Mouse (Mus musculus) embryo, embryonic 10 days (tissue): ENCODE measurements around the gene Syncrip.

ENCODE experiments used
- DNase-seq: peaks from one replicate; pipeline ENCODE4 v3.0.0-alpha.2; 2015; ENCODE audit warnings: low spot score

The Syncrip gene

DNA sequence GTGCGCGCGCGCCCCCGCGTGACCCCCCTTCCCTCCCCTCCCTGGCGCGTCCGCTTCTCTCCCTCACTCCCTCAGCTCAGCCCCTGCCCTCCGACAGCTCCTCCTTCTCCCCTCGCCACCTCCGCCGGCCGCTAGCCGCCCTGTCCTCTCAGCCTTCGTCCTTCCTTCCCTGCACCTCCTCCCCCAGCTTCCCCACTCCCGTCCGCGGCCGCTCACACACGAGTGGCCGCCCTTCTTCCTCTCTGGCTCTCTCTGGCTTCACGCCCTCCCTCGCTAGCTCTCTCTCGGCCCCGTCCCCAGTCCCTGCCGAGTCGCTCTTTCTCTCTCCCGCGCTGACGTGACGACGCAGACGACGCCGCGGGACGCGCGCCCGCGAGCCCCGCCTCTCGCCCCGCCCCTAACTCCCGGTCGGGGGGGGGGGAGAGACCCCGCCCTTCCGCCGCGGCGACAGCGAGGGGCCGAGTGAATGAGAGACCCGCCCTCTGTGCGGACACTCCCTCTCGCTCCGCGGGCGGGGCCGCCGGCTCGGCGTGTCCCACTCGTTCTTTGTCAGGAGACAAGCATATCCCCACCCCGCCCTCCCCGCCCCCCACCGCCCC is at the start of gene Syncrip:
Gene Syncrip, minus strand, starts transcription at position 345 of the 599 bp plus-strand sequence.
- DNase-seq, result peak; percentile 92

DNA sequence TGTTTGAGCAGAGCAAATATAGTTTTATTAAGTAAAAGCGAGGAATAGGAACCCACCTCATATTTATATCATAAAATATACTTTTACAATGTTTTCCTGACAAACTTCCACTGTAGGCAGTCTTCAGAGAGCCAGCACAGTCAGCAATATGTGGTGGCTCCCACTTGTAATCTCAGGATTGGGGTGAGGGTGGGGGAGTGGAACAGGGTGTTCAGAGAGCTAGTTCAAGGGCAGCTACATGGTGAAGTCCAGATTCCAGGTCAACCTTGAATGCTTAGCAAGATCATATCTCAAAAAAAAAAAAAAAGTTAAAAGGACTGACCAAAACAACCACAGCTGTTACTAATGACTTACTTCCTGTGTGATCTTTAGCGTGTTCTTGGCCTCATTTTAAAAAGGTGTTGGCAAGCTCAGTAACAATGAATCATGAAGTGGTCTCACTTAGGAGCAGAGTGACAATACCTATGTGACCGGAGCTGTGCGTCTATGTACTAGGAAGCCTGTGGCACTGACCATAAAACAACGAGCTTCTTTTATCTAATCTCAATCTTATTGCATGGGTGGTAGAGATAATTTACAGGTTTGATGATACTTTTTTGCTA is 47.7 kb upstream of the Syncrip start:
- DNase-seq, result no peak

DNA sequence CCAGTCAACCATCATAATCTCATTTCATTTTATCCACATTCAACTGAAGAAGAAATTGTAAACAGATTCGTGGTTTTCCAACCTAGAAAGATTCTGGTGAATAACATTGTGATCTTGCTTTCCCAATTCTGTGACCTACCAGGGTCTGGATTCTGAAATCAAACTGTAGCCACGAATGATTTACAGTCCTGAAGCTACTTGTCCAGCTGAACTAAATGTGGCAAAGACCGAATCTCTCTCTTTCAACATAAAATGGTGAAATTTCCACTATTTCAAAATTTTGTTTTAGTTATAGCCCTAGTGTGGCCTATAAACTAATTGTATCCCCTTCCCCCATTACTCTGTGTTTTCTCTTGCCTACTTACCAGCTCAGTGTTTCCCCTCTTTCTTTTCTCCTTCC is 47.2 kb upstream of the Syncrip start:
- DNase-seq, result no peak

DNA sequence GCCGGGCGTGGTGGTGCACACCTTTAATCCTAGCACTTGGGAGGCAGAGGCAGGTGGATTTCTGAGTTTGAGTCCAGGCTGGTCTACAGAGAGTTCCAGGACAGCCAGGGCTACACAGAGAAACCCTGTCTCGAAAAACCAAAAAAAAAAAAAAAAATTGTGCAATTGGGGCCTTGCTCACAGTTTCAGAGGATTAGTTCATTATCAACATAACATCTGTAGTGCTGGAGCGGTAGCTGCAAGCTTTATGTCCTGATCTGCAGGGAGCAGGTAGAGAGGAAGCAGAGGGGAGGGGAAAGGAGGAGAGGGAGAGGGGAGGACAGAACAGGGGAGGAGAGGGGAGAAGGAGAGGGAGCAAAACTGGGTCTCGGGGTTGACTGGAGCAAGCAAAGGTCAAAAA is 46.4 kb upstream of the Syncrip start:
- DNase-seq, result no peak

DNA sequence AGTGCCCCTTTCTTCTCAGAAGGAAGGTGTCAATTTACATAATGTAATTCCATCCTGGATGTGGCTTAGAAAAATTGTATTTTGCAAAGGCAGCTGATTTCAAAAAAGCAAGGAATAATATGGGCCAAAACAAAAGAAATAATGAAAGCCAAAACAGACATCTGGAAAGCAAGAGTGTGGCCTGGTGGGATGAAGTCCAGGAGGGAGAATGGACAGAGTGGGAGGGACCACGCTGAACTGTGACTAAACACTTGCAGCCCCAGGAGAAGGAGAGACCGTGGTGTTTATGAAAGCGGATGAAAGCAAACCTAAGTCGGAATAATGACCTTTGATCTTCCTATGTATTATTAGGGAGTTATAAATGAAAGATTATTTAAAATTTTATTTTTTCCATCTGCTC is 45.6 kb upstream of the Syncrip start:
- peak; percentile 2 for DNase-seq

DNA sequence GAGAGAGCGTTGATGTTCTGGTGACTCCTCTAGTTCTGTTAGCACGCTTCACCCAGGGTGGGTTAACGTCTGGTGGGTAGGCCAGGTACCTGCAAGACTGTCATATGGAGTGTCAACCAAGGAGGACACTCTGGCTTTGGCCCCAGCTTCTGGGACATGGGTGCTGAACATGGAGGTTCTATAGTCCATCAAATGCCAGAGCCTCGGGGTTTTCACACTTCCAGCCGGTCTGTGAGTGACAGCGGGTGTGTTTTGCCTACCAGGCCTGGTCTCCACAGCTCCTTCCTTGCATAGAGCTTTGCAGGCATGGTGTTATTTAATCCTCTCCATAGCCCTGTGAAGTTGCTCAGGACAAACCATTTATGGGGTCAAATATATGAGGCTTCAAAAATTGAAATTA is 43.0 kb upstream of the Syncrip start:
- DNase-seq, result peak; percentile 3

DNA sequence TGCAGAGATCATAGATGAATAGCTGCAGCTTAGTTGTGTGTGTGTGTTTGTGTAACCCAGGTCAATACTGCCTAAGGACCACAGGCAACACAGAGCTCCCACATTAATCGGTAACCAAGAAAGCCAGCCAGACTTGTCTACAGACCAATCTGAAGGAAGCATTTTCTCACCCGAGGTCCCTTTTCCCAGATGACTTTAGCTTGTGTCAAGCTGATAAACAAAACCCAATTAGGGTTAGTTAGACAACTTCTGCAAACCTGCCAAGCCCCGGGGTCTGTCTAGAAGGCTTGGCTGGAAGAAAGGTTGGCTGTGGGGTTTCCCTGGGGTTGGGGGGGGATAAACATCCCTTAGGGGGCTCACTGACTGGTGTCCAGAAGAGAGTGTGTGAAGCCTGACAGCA is 42.4 kb upstream of the Syncrip start:
- DNase-seq, result peak; percentile 3

DNA sequence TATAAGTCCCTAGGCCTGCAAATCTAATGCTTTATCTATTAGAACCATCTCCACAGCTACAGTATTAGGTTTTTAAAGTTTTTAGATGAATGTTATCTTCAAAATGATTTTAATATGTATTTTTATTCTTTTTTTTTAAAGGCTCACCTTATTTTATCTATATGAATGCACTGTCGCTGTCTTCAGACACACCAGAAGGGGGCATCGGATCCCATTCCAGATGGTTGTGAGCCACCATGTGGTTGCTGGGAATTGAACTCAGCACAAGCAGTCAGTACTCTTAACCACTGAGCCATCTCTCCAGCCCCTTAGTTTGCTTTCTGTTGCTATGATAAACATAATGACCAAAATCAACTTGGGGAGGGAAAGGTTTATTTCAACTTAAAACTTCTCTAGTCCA is 42.0 kb upstream of the Syncrip start:
- DNase-seq, result peak; percentile 1

DNA sequence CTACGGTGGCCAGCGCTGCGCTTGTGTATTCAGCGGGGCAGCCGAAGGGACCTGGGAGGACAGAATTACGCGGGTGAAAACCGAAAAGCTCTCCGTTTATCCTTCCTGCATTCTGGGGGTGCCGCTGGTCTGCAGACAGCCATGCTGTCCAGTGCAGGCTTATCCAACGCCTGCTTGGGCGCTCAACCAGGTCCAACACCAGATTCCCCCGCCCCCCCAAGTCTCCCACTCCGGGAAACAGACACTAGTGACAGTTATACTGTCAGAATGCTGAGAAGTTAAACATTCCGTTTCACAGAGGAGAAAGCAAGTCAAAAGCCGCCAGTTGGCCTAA is 40.9 kb upstream of the Syncrip start:
- no peak for DNase-seq

DNA sequence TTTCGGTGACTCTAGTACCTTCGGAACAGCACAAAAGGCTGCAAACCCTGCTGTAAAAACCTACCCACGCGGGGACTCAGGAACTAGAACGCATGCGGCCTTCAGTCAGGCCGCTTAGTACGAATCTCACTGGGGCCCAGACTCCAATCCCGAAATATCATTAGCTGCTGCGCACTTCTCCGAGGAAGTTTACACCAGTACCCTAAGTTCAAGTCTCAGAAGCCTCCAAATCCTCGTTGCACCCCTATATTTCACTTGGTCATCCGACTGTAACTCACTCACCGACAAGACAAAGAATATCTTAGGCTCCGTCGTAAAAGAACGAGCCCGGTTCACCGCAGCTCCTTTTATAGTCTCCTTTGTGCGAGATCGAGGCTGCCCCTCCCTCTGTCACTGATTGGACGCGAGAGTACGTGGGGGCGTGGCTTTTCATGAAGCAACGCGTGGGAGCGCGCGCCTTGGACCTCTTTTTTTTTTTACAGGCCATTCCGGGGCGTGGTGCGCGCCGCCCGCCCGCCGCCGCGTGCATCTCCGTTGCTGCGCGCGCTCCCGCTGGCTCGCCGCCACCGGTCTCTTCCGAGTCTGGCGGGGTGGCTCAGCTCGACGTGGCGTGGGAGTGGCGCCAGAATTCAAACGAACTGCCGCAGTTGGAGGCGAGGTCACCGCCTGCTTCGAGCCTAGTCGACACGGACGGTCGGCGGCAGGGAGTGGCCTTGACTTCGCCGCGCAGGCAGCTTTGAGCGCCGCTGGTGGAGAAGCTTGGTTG is 40.4 kb upstream of the Syncrip start:
- DNase-seq, result peak; percentile 99

DNA sequence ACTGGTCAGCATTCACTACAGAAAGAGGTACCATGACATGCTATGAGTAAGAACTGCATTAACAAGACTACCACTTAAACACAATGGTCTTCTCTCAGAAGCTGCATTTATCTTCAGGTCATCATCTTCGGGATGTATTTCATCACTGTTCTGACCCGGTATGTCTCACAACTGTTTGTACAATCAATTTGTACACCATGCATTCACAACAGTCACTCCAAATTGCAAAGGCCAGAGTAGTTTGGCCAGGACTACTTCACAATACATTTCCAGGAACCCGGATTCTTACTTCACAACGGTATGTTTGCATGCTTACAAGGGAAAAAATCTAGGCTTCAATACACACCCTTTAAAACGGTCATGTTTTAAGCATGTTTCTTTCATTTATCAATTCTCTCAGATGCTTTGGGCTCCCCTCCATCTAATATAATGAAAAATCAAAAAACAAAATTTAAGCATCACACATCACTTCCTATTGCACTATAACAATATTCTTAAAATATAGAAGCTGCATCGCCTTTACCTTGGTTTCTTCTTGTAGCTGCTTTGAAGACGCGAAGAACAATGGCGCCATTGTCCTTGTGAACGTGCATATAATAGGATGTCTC is 39.7 kb upstream of the Syncrip start:
- DNase-seq, result peak; percentile 36

DNA sequence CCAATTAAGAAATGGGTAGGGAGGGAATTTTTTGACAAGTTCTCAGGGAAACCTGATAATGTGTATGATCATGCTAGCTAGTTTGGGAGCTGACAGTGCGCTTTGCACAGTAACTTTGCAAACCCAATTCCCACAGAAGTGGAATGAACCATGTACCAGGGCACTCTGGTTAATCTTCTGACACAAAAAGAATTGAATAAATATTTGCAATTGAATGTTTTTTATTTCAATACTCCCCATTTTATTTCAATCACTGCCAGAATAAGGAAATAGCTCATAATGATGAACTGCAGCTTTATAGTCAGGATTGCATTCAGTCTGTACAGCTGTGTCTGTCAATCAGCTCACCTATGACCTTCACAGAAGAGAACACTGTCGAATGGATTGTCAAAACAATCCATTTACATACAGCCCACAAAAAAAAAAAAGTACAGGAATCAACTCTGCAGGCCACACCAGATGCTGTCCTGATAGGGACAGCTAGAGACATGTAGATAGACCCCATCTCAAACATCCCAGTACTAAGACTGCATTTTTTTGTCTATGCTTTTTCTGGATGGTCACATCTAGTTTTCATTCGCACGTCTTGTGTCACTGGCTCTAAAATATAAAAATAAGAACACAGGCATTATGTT is 38.6 kb upstream of the Syncrip start:
- peak; percentile 42 for DNase-seq

DNA sequence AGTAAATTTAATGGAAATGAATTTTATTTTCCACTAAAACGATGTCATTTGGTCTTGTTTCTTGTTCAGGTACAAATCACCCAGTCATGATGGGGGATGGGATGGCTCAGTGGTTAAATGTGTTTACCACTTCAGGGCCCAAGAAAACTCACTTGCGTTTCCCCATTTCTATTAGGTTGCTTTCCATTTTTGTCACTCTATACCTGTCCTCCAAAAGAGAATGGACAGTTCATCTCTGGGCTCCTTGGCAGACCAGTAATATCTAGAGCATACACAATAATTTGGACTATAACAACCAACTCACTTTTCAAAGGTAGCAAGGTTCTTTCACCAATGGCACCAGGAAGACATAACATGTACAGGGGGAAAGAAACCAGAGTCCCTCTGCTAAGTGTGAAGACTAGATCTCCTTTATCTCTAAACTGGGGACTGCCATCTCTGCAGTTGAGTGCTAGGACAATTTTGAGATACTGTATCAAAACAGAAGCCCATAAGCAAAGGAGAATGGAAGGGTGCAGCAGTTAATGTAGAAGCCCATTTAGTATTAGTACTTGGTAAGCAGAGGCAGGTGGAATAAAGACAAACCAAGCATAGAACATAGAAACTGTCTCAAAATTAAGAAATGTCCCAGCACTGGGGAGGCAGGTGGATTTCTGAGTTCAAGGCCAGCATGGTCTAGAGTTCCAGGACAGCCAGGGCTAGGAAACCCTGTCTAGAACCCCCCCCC is 37.9 kb upstream of the Syncrip start:
- peak; percentile 54 for DNase-seq

DNA sequence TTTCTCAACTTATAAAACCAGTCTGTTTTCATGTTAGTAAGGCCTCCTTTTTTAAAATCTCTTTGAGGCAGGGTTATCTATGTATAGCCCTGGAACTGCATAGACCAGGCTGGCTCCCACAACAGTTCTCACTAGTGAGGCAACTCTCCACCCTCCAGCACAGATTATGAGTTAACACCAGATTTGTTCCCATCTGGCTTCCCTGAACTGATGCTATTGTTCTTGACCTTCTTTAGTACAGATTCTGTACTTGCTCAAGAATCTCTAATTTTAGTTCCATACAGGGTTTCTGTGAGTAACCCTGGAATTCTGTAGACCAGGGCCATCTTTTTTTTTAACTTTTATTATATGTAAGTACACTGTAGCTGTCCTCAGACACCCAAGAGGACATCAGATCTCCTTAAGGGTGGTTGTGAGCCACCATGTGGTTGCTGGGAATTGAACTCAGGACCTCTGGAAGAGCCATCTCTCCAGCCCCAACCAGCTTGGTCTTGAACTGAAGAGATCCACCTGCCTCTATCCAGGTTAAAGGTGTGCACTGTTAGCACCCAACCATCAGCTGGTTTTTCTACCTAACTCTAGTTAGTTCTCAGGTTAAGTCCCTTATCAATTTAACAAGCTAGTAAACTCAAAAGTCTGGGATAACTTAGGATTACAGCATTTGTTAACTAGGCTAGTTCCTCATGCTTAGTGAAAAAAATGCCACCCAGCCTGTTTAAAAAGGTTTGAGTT is 37.2 kb upstream of the Syncrip start:
- peak; percentile 58 for DNase-seq

DNA sequence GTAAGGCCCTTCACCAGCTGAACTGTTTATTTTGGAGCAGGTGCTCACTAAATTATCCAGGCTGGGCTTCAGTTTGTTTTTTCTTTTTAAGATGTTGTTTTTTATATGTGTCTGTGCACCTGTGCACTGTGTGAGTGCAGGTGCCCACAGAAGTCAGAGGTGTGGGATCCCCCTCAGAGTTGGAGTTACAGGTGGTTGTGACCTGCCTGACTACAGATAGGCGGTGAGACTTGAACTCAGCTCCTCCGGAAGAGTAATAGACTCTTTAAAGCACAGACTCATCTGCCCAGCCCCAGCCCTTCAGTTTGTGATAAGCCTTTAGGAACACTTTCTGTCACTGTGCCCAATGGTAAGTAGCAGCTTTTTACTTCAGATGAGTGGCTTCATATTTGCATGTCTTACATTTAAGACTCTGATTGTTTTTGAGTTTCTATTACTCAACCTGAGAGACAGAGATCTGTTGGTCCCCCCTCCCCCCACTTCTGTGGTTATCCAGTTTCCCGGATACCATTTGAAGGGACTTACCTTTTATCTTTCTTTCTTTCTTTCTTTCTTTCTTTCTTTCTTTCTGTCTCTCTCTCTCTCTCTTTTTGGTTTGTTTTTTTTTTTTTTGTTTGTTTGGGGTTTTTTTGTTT is 34.1 kb upstream of the Syncrip start:
- no peak for DNase-seq

DNA sequence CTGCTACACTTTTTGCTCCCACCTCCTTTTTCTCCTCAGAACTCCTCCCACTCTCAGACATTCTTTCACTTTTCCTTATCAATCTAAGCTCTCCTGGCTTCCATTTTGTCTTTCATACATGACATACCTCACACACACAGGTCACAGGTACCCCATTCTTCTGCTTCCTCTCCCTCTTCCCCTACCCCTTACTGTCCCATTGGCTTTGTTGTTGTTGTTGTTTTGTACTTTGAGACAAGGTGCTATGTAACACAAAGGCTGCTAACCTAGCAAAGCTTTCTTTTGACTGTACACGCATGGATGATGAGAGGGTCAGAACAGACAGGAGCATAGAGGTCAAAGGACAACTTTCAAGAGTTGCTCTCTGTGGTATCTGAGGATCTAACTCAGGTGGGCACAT is 33.2 kb upstream of the Syncrip start:
- no peak for DNase-seq

DNA sequence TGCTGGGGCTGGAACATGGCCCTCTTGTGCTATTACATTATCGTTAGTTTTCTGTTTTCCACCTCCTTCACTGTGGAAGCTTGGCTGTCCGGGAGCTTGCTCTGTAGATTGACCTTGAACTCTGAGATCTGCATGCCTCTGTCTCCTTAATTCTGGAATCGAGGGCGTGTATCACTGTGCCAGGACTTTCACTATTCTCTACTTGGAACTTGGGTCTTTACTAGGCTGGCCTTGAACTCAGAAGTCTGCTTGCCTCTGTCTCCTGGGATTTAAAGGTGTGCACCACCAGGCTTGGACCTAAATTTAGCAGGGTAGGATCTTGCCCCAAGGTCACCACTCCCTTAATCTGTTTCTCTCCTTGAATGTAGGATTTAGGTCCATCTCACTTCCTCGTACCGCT is 19.5 kb upstream of the Syncrip start:
- DNase-seq, result no peak

DNA sequence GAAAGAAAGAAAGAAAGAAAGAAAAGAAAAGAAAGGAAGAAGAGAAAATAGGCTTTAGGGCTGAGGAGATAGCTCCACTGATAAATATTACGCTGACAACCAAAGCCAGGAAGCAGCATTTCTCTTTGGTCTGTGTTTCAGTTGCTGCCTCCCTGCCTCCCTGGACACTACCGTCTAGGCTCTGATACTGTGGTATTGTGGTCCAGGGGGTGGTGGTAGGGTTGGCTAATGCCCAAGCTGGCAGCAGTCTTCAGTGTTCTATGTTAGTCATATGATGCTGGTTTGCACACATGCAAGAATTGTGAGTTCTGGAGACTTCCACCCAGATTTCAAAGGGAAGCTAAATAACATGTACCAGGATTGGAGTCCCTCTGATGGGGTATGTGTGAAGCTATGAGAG is 17.7 kb upstream of the Syncrip start:
- DNase-seq, result no peak

DNA sequence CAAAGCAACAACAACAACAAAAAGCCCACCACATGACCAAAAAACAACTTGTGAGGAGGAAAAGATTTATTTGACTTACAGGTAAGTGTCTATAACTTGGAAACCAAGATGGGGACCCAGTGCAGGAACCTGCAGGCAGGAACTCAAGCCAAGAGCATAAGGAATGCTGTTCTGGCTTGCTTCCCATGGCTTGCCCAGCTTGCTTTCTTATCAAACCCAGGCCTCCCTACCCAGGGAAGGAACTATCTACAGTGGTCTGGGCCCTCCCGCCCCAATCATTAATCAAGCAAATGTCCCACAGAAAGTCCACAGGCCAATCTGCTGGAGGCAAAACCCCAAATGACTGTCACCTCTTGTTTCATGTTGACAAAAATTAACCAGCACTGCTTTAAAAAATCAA is 10.1 kb upstream of the Syncrip start:
- DNase-seq, result no peak

DNA sequence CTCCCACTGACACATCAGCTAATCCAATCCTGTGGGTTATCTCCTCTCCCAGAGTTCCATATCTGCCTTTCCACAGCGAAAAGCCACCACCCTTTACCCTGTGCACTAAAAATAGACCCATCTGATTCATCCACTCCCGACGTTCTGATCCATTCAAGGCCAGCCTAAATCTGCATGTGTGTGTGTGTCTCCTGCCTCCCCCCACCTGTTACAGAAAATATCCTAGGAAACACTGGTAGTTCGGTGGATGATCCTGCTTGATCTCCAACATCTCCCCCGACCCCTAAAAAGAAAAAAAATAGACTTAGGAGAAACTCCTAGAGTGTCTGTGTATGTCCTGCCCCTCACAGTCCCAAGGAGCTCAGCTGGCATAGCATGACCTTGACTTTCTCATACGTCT is 2.2 kb upstream of the Syncrip start:
- no peak for DNase-seq

DNA sequence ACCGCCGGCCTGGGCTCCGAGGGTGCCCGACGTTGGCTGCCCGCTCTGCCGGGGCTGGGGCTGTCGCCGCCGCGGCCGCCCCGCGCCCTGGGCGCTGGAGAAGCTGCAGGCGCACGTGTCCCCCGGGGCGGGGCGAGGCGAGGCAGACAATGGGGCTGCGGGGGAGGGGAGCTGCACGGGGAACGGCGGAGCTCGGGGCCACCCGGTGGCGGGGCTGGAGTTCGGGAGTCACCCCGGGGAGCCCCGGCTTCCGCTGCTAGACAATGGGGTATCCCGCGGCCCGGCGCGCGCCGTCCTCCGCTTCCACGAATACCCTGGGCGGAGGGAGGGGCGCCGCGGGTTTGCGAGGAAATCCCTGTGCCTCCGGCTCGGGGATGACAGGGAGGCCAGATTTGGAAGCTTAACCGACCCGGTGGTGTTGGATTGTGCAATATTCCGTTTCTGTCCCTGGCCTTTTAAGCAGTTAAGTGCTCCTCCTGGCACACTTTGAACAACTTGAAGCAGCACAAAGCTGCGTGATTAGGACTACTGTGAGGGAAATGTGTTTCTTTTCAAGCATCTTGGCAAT is 539 bp upstream of the Syncrip start:
- peak; percentile 77 for DNase-seq
